Mouse (Mus musculus) spleen, adult 2 months (tissue): ENCODE data around the gene Zmynd19. TPM values are rescaled to one million over a fixed set of nuclear protein-coding genes. Genes with fewer than 3 reads are reported as not detected.

Source experiments
- DNase-seq, 2 experiments: peaks; one replicate each; pipeline versions ENCODE4 v3.0.0 to v3.0.0-alpha.2; 2012 to 2021; ENCODE audit warnings: low spot score in 2 of 2, low read depth in 1 of 2
- H3K27ac ChIP-seq: fragments of 200-500 bp; 2 replicates; pipeline ENCODE4 v1.5.1; 2012; ENCODE audit warnings: low read length, inconsistent platforms; ENCODE audit not compliant: insufficient read depth
- H3K27me3 ChIP-seq: fragments of 200-500 bp; 2 replicates; pipeline ENCODE4 v1.6.1; 2012; ENCODE audit warnings: mild to moderate bottlenecking, moderate library complexity, low read length, inconsistent platforms; ENCODE audit not compliant: control insufficient read depth, insufficient read depth
- H3K36me3 ChIP-seq: fragments of 200-500 bp; 2 replicates; pipeline ENCODE4 v1.6.1; 2012; ENCODE audit warnings: mild to moderate bottlenecking, low read length, inconsistent platforms; ENCODE audit not compliant: control insufficient read depth, insufficient read depth
- H3K4me1 ChIP-seq: fragments of 200-500 bp; 2 replicates; pipeline ENCODE4 v1.6.1; 2011; ENCODE audit warnings: inconsistent platforms; ENCODE audit not compliant: control insufficient read depth, insufficient read depth, insufficient read length
- H3K4me3 ChIP-seq: fragments of 200-500 bp; 2 replicates; pipeline ENCODE4 v1.5.1; 2011; ENCODE audit warnings: mild to moderate bottlenecking, inconsistent platforms; ENCODE audit not compliant: insufficient read depth, insufficient read length; ENCODE audit errors: extremely low read depth
- CTCF ChIP-seq: fragments of 200-500 bp; IDR thresholded peaks from 2 replicates; pipeline ENCODE4 v1.5.1; 2011; ENCODE audit warnings: mild to moderate bottlenecking, inconsistent platforms; ENCODE audit not compliant: insufficient read depth, insufficient read length, insufficient replicate concordance; ENCODE audit errors: extremely low read depth
- POLR2A ChIP-seq: fragments of 200-500 bp; IDR thresholded peaks from 2 replicates; pipeline ENCODE4 v1.6.1; 2011; ENCODE audit warnings: low read depth, low read length, inconsistent platforms
- WGBS: fragments of 180-500 bp; shearing (Covaris S2); methylation state at CpG from one replicate; pipeline ENCODE4 v1.1.7; 2018; 5-methylcytosine and 5-hydroxymethylcytosine counted together
- polyA plus RNA-seq: library from polyadenylated mRNA; depleted of rRNA; stranded (reverse); fragments of >200 nt; gene quantifications from 2 replicates; pipeline ENCODE4 v1.2.3, GENCODE M21; 2012

Zmynd19 gene
- polyA plus RNA-seq, 1 experiment: 4.9 TPM

GRCm38 (mm10) chr2:24926345-24926964, 23.1 kb upstream of the Zmynd19 start:
- no peak for DNase-seq
- 79% methylated on average over 9 of the region's 9 CpGs for WGBS
- peaks cover 14% of the 10 kb centered on the region for H3K36me3 ChIP-seq
- no peak overlapping the region for H3K4me3 ChIP-seq
- no peak for TF ChIP-seq POLR2A
- no peak for TF ChIP-seq CTCF
- H3K4me1 ChIP-seq: peaks cover 3% of the 10 kb centered on the region; the same call in 1 of the 2 replicates
- H3K27ac ChIP-seq: no peak overlapping the region
- no peaks in the 10 kb centered on the region for H3K27me3 ChIP-seq

- Histone ChIP-seq H3K27ac (no peak overlapping the region), H3K4me1 (peaks cover 3% of the 10 kb centered on the region; the same call in 1 of the 2 replicates), H3K27me3 (no peaks in the 10 kb centered on the region), H3K36me3 (peaks cover 14% of the 10 kb centered on the region), H3K4me3 (no peak overlapping the region)
- WGBS: 49% methylated on average over 7 of the region's 7 CpGs
- DNase-seq: no peak
- TF ChIP-seq POLR2A (no peak), CTCF (no peak)
Measured at GRCm38 (mm10) chr2:24926965-24927358, 22.6 kb upstream of the Zmynd19 start.

GRCm38 (mm10) chr2:24927810-24928479, 21.6 kb upstream of the Zmynd19 start:
- Histone ChIP-seq H3K36me3 (peaks cover 14% of the 10 kb centered on the region), H3K4me3 (no peak overlapping the region), H3K27ac (no peak overlapping the region), H3K4me1 (peaks cover 3% of the 10 kb centered on the region; the same call in 1 of the 2 replicates), H3K27me3 (no peaks in the 10 kb centered on the region)
- 86% methylated on average over 4 of the region's 4 CpGs for WGBS
- DNase-seq: no peak
- TF ChIP-seq CTCF: no peak
- TF ChIP-seq POLR2A: no peak

- 94% methylated on average over 2 of the region's 2 CpGs for WGBS
- Histone ChIP-seq H3K4me3 (no peak overlapping the region), H3K36me3 (peaks cover 14% of the 10 kb centered on the region), H3K27me3 (no peaks in the 10 kb centered on the region), H3K27ac (no peak overlapping the region), H3K4me1 (peaks cover 7% of the 10 kb centered on the region; the same call in 1 of the 2 replicates)
- TF ChIP-seq CTCF (no peak), POLR2A (no peak)
- no peak for DNase-seq
Measured at GRCm38 (mm10) chr2:24929119-24929518, 20.5 kb upstream of the Zmynd19 start.

GRCm38 (mm10) chr2:24929593-24929992, 20.0 kb upstream of the Zmynd19 start:
- no peaks in the 10 kb centered on the region for H3K27me3 ChIP-seq
- peaks cover 14% of the 10 kb centered on the region for H3K36me3 ChIP-seq
- peaks cover 9% of the 10 kb centered on the region; the same call in 1 of the 2 replicates for H3K4me1 ChIP-seq
- no peak overlapping the region for H3K27ac ChIP-seq
- TF ChIP-seq POLR2A (no peak), CTCF (no peak)
- 94% methylated on average over 5 of the region's 5 CpGs for WGBS
- no peak overlapping the region for H3K4me3 ChIP-seq
- no peak for DNase-seq

GRCm38 (mm10) chr2:24934441-24934963, 15.1 kb upstream of the Zmynd19 start:
- no peak for TF ChIP-seq CTCF
- no peak for TF ChIP-seq POLR2A
- Histone ChIP-seq H3K4me3 (peak overlapping the region; percentile 73), H3K36me3 (no peaks in the 10 kb centered on the region), H3K4me1 (peaks cover 8% of the 10 kb centered on the region; the same call in 1 of the 2 replicates), H3K27ac (peak overlapping the region; percentile 95), H3K27me3 (no peaks in the 10 kb centered on the region)
- WGBS: 3% methylated on average over 18 of the region's 19 CpGs
- no peak for DNase-seq
